Mouse (Mus musculus): Measurements from ENCODE around the gene Gm26965. TPM values are rescaled to one million over a fixed set of nuclear protein-coding genes. Genes with fewer than 3 reads are reported as not detected.
A peak's percentile ranks its signal among the peaks of the same experiment; 100 is the strongest.

Gm26965 gene
- not detected in 2 replicates for polyA plus RNA-seq (2015; fragmentation: Nextera tagmentation; extraction: Ambion mirVana)

- Histone ChIP-seq H3K27me3 (replicated peaks; ENCODE audit: control insufficient read depth, insufficient read depth, low read length) (no peaks in the 10 kb centered on the region), H3K4me1 (replicated peaks; ENCODE audit: control insufficient read depth, insufficient read depth, low read length) (peaks cover 20% of the 10 kb centered on the region), H3K4me2 (ENCODE audit: low read length) (peak within 1 kb of the TSS; percentile 96), H3K27ac (ENCODE audit: low read length) (peak within 1 kb of the TSS; percentile 78), H3K36me3 (ENCODE audit: control insufficient read depth, insufficient read depth) (0 out of 2 replicates have a peak, but pooled peaks cover 3% of the 10 kb centered on the region), H3K4me3 (replicated peaks; ENCODE audit: low read length) (peak within 1 kb of the TSS; percentile 99), H3K9me3 (ENCODE audit: control insufficient read depth, low read length) (no peaks in the 10 kb centered on the region), H3K9ac (replicated peaks; ENCODE audit: low read depth, low read length) (peak within 1 kb of the TSS; percentile 88)
- WGBS, result under 1% methylated on average over 27 of the region's 27 CpGs
- ATAC-seq, result peak; percentile 99
Observed at GRCm38 (mm10) chr13:67525753-67526410, at the start of gene Gm26965, which contains the start of gene Zfp87. Gene Gm26965, minus strand, starts transcription at chr13:67526151. Gene Zfp87, minus strand, starts transcription at chr13:67526177.

GRCm38 (mm10) chr13:67572591-67573189, 46.7 kb upstream of the Gm26965 start:
- Histone ChIP-seq H3K4me2 (ENCODE audit: low read length) (no peak overlapping the region), H3K4me1 (replicated peaks; ENCODE audit: control insufficient read depth, insufficient read depth, low read length) (no peaks in the 10 kb centered on the region), H3K36me3 (ENCODE audit: control insufficient read depth, insufficient read depth) (no peaks in the 10 kb centered on the region), H3K4me3 (replicated peaks; ENCODE audit: low read length) (no peak overlapping the region), H3K27me3 (replicated peaks; ENCODE audit: control insufficient read depth, insufficient read depth, low read length) (no peaks in the 10 kb centered on the region), H3K27ac (ENCODE audit: low read length) (no peak overlapping the region), H3K9ac (replicated peaks; ENCODE audit: low read depth, low read length) (no peak overlapping the region), H3K9me3 (ENCODE audit: control insufficient read depth, low read length) (no peaks in the 10 kb centered on the region)
- no peak for ATAC-seq
- WGBS, result 73% methylated on average over 5 of the region's 5 CpGs

GRCm38 (mm10) chr13:67553730-67554129, 27.8 kb upstream of the Gm26965 start, which contains the start of gene Zfp748:
Gene Zfp748, minus strand, starts transcription at chr13:67553830.
- peak within 1 kb of the TSS; percentile 84 for H3K27ac ChIP-seq (ENCODE audit: low read length)
- no peaks in the 10 kb centered on the region for H3K27me3 ChIP-seq (replicated peaks; ENCODE audit: control insufficient read depth, insufficient read depth, low read length)
- peak within 1 kb of the TSS; percentile 85 for H3K4me2 ChIP-seq (ENCODE audit: low read length)
- peak within 1 kb of the TSS; percentile 95 for H3K9ac ChIP-seq (replicated peaks; ENCODE audit: low read depth, low read length)
- peaks cover 14% of the 10 kb centered on the region for H3K4me1 ChIP-seq (replicated peaks; ENCODE audit: control insufficient read depth, insufficient read depth, low read length)
- H3K36me3 ChIP-seq (ENCODE audit: control insufficient read depth, insufficient read depth), result no peaks in the 10 kb centered on the region
- H3K4me3 ChIP-seq (replicated peaks; ENCODE audit: low read length), result peak within 1 kb of the TSS; percentile 92
- no peaks in the 10 kb centered on the region for H3K9me3 ChIP-seq (ENCODE audit: control insufficient read depth, low read length)
- 79% methylated on average over 4 of the region's 4 CpGs for WGBS
- no peak for ATAC-seq

GRCm38 (mm10) chr13:67552505-67553346, 26.8 kb upstream of the Gm26965 start:
- H3K27me3 ChIP-seq (replicated peaks; ENCODE audit: control insufficient read depth, insufficient read depth, low read length), result no peaks in the 10 kb centered on the region

GRCm38 (mm10) chr13:67545941-67546340, 20.0 kb upstream of the Gm26965 start:
- Histone ChIP-seq H3K4me1 (replicated peaks; ENCODE audit: control insufficient read depth, insufficient read depth, low read length) (0 out of 2 replicates have a peak, but pooled peaks cover 1% of the 10 kb centered on the region), H3K9me3 (ENCODE audit: control insufficient read depth, low read length) (no peaks in the 10 kb centered on the region), H3K36me3 (ENCODE audit: control insufficient read depth, insufficient read depth) (peaks cover 31% of the 10 kb centered on the region), H3K9ac (replicated peaks; ENCODE audit: low read depth, low read length) (no peak overlapping the region), H3K27ac (ENCODE audit: low read length) (no peak overlapping the region), H3K4me2 (ENCODE audit: low read length) (no peak overlapping the region), H3K4me3 (replicated peaks; ENCODE audit: low read length) (no peak overlapping the region), H3K27me3 (replicated peaks; ENCODE audit: control insufficient read depth, insufficient read depth, low read length) (no peaks in the 10 kb centered on the region)
- no peak for ATAC-seq
- 74% methylated on average over 1 of the region's 1 CpGs for WGBS

More at GRCm38 (mm10) chr13:67552505-67553346, 26.8 kb upstream of the Gm26965 start:
- Histone ChIP-seq H3K36me3 (ENCODE audit: control insufficient read depth, insufficient read depth) (no peaks in the 10 kb centered on the region), H3K4me3 (replicated peaks; ENCODE audit: low read length) (peak overlapping the region; percentile 92), H3K4me2 (ENCODE audit: low read length) (peak overlapping the region; percentile 85), H3K9me3 (ENCODE audit: control insufficient read depth, low read length) (no peaks in the 10 kb centered on the region), H3K4me1 (replicated peaks; ENCODE audit: control insufficient read depth, insufficient read depth, low read length) (peaks cover 14% of the 10 kb centered on the region), H3K9ac (replicated peaks; ENCODE audit: low read depth, low read length) (peak overlapping the region; percentile 95), H3K27ac (ENCODE audit: low read length) (peak overlapping the region; percentile 84)
- peak; percentile 100 for ATAC-seq
- under 1% methylated on average over 44 of the region's 44 CpGs for WGBS

GRCm38 (mm10) chr13:67527049-67527730, 1.2 kb upstream of the Gm26965 start:
- H3K9me3 ChIP-seq (ENCODE audit: control insufficient read depth, low read length), result no peaks in the 10 kb centered on the region
- no peak overlapping the region for H3K9ac ChIP-seq (replicated peaks; ENCODE audit: low read depth, low read length)
- H3K36me3 ChIP-seq (ENCODE audit: control insufficient read depth, insufficient read depth), result no peaks in the 10 kb centered on the region
- no peak for ATAC-seq
- no peaks in the 10 kb centered on the region for H3K27me3 ChIP-seq (replicated peaks; ENCODE audit: control insufficient read depth, insufficient read depth, low read length)
- H3K4me2 ChIP-seq (ENCODE audit: low read length), result no peak overlapping the region
- WGBS, result 80% methylated on average over 3 of the region's 3 CpGs
- peaks cover 20% of the 10 kb centered on the region for H3K4me1 ChIP-seq (replicated peaks; ENCODE audit: control insufficient read depth, insufficient read depth, low read length)
- H3K27ac ChIP-seq (ENCODE audit: low read length), result no peak overlapping the region
- H3K4me3 ChIP-seq (replicated peaks; ENCODE audit: low read length), result no peak overlapping the region

- no peak overlapping the region for H3K9ac ChIP-seq (replicated peaks; ENCODE audit: low read depth, low read length)
- no peak overlapping the region; the same call in 1 of the 2 replicates for H3K4me2 ChIP-seq (ENCODE audit: low read length)
- peak; percentile 19 for ATAC-seq
- H3K27ac ChIP-seq (ENCODE audit: low read length), result no peak overlapping the region
- H3K4me3 ChIP-seq (replicated peaks; ENCODE audit: low read length), result no peak overlapping the region
- no peaks in the 10 kb centered on the region; the same call in 1 of the 2 replicates for H3K36me3 ChIP-seq (ENCODE audit: control insufficient read depth, insufficient read depth)
- H3K9me3 ChIP-seq (ENCODE audit: control insufficient read depth, low read length), result no peaks in the 10 kb centered on the region
- peaks cover 8% of the 10 kb centered on the region for H3K4me1 ChIP-seq (replicated peaks; ENCODE audit: control insufficient read depth, insufficient read depth, low read length)
- no peaks in the 10 kb centered on the region for H3K27me3 ChIP-seq (replicated peaks; ENCODE audit: control insufficient read depth, insufficient read depth, low read length)
- 89% methylated on average over 1 of the region's 1 CpGs for WGBS
Observed at GRCm38 (mm10) chr13:67500908-67501307, 25.0 kb downstream of the Gm26965 start.

GRCm38 (mm10) chr13:67500084-67500719, 25.7 kb downstream of the Gm26965 start, which contains the start of gene Zfp58:
Gene Zfp58, minus strand, starts transcription at chr13:67500555.
- H3K4me3 ChIP-seq (replicated peaks; ENCODE audit: low read length), result peak within 1 kb of the TSS; percentile 88
- no peaks in the 10 kb centered on the region for H3K27me3 ChIP-seq (replicated peaks; ENCODE audit: control insufficient read depth, insufficient read depth, low read length)
- under 1% methylated on average over 22 of the region's 22 CpGs for WGBS
- H3K36me3 ChIP-seq (ENCODE audit: control insufficient read depth, insufficient read depth), result peaks cover 2% of the 10 kb centered on the region
- no peaks in the 10 kb centered on the region for H3K9me3 ChIP-seq (ENCODE audit: control insufficient read depth, low read length)
- peak within 1 kb of the TSS; percentile 80 for H3K4me2 ChIP-seq (ENCODE audit: low read length)
- peak within 1 kb of the TSS; percentile 71 for H3K9ac ChIP-seq (replicated peaks; ENCODE audit: low read depth, low read length)
- H3K27ac ChIP-seq (ENCODE audit: low read length), result no peak within 1 kb of the TSS
- ATAC-seq, result peak; percentile 98
- peaks cover 8% of the 10 kb centered on the region for H3K4me1 ChIP-seq (replicated peaks; ENCODE audit: control insufficient read depth, insufficient read depth, low read length)

Measured in forebrain, embryonic 16.5 days (tissue).